Mouse (Mus musculus) myocyte (in vitro differentiated cells): ENCODE data around the gene Tnik.

ENCODE experiments used
- CEBPB ChIP-seq: IDR thresholded peaks from 2 replicates; pipeline ENCODE4 v1.6.1; 2011; ENCODE audit warnings: mild to moderate bottlenecking, moderate library complexity; ENCODE audit not compliant: poor library complexity, insufficient read depth, severe bottlenecking
- POLR2A ChIP-seq: IDR thresholded peaks from one replicate; pipeline ENCODE4 v1.6.1; 2011; ENCODE audit warnings: low read depth, mild to moderate bottlenecking, control low read depth, moderate library complexity; ENCODE audit not compliant: insufficient read length
- POLR2AphosphoS2 ChIP-seq: IDR thresholded peaks from one replicate; pipeline ENCODE4 v1.6.1; 2011; ENCODE audit warnings: low read depth, control low read depth; ENCODE audit not compliant: insufficient read length
- REST ChIP-seq: IDR thresholded peaks from one replicate; pipeline ENCODE4 v1.6.1; 2011; ENCODE audit warnings: mild to moderate bottlenecking, control low read depth, moderate library complexity; ENCODE audit not compliant: insufficient read depth, insufficient read length
- TCF12 ChIP-seq: IDR thresholded peaks from one replicate; pipeline ENCODE4 v1.6.1; 2011; ENCODE audit warnings: mild to moderate bottlenecking, control low read depth; ENCODE audit not compliant: poor library complexity, insufficient read depth, severe bottlenecking
- USF1 ChIP-seq: IDR thresholded peaks from one replicate; pipeline ENCODE4 v1.6.1; 2011; ENCODE audit warnings: low read depth, mild to moderate bottlenecking, control low read depth, moderate library complexity

DNA sequence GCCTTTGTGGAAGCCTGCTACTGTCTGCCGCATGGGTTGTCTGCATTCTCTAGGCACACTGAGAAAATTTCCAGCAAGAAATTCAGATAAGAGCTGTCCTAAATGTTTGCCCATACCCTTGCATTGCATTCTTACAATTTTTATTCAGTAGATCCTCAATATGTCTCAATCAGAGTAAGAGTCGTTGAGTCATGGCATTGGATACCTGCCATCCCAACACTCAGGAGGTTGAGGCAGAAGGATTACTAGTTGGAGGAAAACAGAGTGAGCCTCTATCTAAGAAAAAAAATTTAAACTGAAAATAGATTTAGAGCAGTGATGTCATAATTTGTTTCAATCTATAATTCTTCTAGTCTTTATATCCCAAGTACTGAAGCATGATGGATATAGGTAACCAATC, 109.4 kb downstream of the Tnik start:
- TF ChIP-seq USF1 (no peak), CEBPB (no peak), REST (no peak), POLR2A (no peak), POLR2AphosphoS2 (no peak), TCF12 (no peak)
